Mouse (Mus musculus): Measurements from ENCODE around the gene Rere.
A peak's percentile ranks its signal among the peaks of the same experiment; 100 is the strongest.

Rere gene

DNA sequence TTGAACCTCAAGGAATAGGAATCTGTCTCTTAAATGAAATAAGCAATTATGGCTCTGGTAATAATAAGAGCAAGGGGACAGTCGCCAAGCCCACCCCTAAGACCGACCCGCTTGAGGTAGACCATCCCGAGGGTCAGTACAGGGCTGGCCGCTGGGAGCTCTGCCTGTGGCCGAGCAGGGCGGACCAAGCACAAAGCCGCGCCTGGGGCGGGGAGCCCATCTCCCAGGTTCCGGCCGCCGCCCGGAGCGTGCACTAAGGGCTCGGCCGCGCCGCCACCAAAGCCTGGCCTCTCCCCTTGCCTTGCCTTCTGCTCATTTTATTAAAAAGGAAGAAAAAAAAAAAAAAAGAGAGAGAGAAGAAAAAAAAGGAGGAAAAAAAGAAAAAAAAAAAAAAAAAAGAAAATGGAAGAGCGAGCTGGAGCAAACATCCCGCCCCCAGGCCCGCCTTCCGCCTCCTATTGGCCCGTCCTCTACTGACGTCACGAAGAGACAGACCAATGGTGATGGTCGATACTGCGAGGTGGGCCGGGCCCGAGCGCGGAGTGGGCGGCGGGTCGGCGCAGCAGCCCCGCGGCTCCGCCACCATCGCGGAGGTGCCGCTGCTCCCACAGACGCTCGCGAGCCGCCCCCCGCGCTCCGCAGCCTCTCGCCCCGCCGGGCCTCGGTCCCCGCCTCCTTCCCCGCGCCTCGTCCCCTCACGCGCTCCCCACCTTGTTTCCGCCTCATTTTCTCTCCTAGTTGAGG lies at the start of gene Rere:
TSS of gene Rere (plus strand) at position 629 of the 744 bp plus-strand sequence.
- peak; percentile 99 for DNase-seq

DNA sequence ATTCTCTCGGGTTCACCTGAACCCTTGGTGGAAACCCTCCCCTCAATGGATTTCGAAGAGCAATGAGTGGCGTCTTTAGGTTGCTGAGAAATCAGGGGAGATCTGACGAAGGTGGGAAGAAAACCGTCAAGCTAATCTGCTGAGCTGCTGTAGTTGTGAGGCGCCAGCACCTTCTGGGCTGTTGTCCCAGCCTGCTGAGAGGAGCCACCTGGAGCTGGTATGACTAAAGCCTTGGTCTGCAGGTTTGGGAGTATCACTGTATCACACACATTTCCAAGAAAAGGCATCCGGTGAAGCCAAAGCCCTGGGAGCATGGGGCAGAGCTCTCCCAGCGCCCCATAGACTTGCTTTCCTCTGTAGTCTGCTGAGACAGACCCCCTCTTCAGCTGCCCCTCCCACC lies 49.6 kb upstream of the Rere start:
- no peak for DNase-seq

DNA sequence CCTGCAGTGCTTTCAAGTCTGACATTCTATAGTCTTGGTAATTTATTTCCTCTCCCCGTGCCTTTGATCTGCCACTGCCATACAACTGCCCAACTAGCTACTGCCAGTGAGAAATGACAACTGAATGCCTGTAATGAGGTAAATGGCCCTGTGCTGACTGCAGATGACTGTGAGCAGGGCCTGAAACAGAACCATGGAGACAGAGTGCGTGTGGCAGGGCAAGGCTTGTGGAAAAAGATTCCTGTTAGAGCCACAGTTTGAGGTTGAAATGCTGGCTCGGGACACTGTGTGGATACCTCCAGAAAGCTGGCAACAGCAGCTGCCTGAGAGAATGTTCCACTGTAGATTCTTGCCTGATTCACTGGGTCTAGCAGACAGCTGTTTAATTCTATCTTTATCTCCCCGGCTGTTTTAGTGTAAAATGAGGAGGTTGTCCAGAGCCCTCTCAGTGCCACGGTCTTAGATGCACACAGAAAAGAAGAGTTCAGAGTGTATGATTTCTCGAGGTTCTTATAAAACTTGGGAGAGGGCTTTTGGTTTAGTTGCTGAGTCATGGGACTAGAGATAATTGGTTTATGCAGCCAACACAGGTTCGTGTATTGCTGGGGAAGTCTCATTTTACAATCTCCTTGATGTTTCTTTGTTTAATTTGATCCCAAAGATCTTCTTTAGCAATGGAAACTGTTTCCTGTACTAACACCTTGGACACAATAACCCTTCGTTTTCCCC lies 46.7 kb upstream of the Rere start:
- DNase-seq = no peak

DNA sequence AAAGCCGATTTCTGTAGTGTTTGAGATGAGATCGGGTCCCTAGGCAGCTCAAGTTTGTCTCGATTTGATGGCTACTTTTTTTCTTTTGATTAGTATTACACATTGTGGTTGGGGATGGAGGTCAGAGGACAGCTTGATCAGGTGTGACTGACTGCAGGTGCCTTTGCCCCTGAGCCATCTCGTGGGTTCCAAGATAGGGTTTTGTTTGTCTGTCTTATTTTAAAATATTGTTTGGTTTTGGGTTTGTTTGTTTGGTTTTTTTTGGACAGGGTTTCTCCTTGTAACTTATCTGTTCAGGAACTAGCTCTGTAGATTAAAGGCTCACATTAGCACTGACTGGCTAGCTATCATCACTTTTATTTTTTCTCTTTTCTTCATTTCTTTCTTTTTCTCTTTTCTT lies 45.9 kb upstream of the Rere start:
- no peak for DNase-seq

DNA sequence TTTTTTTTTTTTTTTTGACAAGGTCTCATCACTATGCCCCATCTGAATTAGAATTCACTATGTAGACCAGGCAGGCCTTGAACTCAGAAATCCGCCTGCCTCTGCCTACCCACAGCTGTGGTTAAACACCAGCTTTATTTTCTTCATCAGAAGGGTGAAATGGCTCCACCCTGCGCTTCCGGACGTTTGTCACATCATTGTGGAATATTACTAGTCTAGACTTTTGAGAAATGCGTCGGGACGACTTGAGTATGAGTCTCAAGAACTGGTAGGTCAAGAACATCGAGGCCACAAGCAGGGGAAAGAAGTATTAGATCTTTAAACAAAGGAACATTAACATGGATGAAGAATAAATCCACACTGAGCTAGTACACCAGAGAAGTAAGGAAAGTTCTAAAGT lies 45.4 kb upstream of the Rere start:
- peak in 1 of 2 experiments; percentile 9 for DNase-seq

DNA sequence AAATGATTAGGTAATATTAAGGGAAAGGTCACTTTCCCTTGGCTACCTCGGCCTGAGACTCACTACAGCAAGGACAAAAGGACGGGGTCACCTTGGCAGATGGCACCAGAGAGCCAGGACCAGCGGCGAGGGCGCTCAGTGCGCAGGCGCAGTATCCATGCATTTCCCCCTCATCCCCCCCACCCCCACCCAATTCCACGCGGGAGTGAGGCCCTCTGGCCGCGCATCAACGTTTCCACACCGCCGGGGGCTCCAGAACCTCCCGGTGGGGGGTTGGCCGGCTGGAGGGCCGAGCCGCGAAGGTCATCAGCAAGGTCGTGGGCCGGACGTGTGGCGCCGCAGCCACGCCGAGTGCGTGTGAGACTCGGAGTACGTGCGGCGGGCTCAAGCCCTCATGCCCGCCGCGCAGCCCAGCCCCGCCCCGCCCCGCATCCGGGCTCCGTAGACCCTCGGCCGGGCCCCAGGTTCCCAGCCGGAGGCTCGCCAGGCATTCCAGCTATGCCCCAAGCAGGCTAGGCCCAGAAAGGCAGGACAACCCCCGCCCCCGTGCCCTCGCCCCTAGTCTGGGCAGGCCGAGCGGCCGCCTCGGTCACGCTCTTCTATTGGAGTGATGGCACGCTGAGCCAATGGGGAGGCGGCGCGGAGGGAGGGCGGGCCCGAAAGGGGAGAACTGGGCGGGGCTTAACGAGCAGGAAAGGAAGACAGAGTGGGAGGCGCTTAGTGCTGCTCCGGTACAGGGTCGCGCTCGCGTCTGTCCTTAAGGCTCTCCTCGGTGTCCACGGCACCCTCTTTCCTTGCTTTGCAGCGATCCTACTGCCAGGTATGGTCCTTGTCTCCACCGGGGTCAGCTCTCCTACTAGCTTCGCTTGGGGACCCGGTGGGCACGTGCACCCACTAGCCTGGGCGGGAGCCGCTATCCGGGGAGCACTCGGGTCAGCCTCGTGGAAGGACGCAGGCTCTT lies 44.6 kb upstream of the Rere start, which contains the start of gene Eno1:
TSS of gene Eno1 (plus strand) at position 201 of the 961 bp plus-strand sequence.
- peak; percentile 95 to 96 for DNase-seq

DNA sequence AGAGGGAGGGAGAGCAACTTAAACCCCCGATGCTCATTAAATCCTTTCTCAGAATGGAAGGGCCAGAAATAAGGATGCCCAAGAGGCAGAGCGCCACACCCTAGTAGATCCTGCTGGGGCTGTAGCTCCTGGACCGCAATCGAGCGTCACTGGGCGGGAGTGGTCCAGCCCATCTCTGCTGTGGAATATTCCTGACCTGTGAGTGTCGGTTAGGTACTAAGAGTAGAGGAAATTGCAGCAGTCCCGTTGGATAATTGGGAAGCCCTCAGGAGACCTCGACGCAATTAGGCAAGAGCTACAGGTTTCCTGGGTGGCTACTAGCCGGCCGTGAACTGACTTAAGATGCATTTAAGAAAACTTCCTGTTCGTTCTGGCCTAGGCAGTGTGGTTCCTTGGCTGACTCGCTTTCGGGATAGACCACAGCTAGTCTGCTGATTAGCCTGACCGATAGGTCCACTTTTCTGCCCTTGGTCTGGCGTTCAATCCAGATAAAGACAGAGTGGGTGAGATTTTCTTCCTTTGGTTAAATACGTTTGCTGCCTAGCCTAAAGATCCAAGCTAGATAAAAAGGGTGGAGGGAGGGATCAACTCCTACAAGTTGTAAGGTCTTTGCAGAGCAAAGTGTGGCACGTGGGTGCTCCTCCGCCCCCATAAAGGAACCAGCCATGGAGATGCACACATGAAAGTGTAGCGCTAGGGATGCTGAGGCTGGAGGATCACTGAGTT lies 43.6 kb upstream of the Rere start:
- DNase-seq = peak in 1 of 2 experiments; percentile 15

DNA sequence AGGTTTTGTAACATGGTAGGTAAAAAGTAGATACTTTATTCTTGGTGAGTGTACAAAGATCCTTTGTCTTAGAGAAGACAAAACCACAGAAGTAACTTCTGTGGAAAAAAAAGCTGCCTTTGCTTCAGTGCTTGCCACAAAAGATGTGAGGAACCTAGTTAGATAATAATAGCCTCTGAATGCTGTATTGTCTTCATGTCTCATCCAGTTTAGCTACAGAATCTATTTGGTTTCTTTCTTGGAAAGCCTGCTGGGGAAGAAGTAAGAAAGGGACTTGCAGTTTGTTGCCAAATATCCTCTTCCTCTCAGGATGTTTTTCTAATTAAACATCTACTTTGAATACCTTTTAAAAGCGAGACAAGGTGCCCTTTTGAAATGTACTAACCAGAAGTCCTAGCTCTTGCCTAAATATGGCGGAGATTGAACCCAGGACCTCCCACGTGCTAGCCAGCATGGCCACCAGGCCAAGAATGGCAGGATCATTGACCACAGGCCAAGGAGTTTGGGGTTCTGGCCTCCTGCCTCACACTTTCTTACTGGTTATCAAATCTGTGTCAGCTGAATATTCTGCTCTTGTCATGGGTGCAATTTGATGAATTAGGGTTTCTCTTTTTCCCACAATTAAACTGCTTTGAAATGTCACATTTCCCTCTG lies 42.9 kb upstream of the Rere start:
- DNase-seq = no peak

DNA sequence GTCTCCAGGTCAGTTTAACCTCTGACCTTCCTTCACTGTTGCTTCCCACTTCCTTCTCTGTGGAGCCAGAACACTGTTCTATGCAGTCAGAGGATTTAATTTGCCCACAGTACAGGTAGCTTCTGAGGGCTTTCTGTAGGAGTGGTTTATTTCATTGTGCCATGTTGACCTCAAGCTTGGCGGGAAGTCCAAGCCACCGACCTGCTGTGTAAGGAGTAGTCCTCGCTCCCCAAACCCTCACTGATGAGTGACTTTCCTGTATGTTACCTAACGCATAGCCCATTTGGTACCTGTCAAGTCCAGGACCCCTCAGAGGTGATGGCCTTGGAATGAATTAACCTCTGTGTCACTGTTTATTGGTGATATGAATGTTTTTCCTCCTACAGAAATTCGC lies 42.4 kb upstream of the Rere start:
- no peak for DNase-seq

DNA sequence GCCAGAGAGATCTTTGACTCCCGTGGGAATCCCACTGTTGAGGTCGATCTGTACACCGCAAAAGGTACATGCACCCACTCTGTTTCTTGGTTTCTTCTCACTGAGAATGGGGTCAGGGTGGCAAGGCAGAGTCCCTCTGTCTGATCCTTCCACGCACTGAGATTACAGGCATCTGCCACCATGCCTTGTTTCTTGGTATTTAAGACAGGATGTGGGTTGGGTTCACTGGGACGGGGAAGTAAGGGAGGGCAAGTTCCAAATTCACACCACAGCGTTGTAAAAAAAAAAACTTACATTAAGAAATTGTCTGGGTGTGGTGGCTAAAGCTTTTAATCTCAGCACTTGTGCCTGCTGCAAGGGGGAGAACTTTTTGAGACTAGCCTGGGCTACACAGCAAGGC lies 41.9 kb upstream of the Rere start:
- DNase-seq = peak; percentile 14 to 19

DNA sequence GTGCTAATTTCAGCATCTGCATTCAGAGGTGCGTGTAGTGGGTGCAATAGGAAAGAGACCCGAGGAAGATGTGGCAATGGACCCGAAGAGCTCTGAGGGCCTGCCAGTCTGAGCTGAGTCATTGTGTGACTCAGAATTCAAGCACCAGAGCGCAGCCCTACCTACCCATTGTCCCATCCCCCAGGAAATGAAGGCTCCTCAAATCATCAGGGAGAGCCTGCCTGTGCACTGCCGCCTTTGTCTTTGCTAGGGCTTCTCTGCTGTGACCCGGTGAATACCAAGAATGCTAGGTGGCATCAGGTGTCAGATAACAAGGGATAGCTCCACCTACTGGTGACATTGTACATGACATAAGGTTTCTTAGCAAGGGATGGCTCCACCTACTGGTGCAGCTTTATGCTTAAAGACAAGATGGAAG lies 41.5 kb upstream of the Rere start:
- DNase-seq = peak; percentile 85 to 90

DNA sequence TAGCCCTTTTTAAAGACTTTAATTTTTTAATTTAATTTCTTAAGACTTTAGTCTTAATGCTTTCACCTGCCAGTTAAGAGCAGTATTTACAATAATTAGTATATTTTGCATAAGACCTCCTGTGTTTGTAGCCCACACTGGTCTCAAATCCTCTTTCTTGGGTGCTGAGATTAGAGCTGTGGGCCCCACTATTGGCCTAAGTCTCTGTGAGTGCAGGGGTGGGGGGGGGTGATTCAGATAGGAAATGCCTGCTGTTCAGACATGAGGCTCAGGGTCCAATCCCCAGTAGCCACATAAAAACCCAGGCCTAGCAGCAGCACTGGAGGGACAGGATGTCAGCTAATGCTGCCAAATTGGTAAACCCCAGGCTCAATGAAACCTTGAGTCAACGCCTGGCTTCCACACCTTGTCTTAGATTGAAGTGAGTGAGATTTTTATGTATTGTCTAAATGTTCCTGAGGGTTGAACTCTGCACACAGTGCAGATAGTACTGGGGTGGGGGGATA lies 41.0 kb upstream of the Rere start:
- DNase-seq = no peak

DNA sequence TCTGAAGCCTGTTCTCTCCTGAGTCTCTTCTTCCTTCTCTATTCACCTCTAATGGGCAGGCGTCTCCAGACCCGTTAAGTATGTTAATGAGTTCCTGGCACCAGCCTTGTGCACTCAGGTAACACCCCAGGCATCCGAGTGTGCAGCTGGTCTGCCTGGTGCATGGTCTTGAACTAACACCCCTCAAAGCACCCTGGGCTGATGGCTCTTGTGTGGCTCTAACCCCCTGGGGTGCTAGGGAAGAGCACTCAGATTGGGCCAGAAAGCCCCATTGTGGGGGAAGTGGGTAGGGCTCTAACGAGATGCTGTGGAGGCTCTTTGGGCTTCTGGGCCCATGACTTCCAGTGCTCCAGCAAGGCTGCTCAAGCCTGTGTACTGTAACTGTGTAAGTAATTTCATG lies 39.7 kb upstream of the Rere start:
- DNase-seq = no peak

DNA sequence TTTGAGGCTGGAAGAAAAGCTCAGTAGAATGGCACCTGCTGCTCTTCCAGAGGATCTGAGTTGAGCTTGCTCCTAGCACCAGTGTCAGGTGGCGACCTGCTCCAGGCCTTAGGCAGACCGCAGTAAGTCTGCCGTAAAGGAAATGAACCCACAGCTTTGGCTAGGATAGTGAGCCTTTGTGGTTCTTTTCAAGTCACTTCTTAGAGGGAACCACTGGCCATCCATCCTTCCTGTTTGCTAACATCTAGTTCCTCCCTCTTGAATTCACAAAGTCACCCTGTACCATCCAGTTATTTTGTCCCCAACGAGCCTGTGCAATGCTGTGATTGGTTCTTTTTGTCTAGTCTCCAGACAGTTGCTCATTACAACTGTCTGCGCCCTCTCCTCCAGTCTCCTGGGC lies 38.7 kb upstream of the Rere start:
- DNase-seq = no peak

DNA sequence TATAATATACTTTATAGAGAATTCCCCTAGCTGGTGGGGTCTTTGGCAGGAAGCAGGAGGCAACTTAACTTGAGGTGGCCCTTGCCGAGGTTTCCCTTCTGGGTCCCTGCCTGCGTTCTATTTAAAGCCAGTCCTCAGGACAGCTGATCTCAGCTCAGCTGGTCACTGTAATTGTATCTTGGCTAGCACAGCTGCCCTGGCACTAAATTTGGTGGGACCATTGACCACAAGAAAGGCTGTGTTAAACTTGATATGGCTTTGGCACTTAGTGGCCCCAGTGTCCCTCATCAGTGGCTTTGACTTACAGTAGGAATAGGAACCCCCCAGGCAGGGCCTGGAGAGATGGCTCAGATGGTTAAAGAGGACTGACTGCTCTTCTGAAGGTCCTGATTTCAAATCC lies 35.6 kb upstream of the Rere start:
- DNase-seq = no peak

DNA sequence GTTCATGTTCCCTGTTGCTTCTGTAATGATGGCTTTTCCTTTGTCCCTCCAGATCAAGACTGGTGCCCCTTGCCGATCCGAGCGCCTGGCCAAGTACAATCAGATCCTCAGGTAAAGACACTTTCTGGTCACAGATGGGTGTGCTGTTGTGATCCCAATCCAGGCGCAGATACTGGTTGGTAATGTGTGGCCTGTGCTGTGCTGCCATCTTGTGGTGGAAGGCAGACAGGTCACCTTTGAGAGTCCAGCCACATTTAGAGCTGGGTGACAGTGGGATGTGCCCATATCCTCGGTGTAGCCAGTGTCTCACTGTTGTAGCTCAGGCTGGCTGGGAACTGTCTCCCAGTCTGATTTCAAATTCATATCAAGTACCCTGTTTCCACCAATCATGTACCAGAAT lies 33.4 kb upstream of the Rere start:
- peak; percentile 70 to 74 for DNase-seq

DNA sequence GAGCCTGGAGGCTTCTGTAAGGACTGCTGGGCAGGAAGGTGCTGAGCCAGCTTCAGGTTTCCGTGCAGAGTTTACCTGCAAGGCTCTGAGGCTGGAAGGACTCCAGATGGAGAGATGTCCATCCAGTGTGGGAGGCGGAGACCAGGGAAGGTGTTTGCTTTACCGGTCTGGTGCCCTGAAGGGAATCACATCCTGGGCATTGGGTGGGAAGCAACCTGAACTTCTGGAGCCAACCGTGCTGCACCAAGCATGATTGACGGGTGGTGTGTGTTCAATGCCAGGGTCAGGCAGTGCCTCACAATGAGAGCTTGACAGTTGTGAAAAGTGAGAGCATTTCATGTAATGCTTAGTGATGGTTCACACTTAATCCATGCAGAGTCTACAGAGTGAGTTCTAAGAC lies 32.5 kb upstream of the Rere start:
- DNase-seq = no peak

DNA sequence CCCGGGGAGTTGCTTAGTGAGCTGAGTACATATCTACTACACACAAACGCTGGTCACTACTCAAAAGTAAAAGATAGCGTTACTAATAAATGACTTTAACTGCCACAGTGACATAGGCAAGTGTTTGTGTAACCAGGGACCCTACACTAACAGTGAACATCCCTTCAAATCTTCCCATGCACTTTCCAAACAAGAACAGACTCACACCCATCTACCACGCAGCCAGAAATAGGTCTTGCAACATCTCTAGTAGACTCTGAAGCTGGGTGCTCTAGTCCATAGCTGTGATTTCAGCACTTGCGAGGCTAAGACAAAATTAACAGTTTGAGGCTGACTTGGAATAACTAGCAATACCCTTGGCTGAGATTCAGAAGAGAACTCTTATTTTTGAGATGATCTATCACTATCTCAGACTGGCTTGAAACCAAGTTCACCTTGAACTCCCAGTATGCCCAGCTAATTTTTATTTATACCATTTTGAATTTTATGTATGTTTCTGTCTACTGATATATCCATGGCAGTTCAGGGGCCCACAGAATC lies 31.6 kb upstream of the Rere start:
- DNase-seq = no peak

DNA sequence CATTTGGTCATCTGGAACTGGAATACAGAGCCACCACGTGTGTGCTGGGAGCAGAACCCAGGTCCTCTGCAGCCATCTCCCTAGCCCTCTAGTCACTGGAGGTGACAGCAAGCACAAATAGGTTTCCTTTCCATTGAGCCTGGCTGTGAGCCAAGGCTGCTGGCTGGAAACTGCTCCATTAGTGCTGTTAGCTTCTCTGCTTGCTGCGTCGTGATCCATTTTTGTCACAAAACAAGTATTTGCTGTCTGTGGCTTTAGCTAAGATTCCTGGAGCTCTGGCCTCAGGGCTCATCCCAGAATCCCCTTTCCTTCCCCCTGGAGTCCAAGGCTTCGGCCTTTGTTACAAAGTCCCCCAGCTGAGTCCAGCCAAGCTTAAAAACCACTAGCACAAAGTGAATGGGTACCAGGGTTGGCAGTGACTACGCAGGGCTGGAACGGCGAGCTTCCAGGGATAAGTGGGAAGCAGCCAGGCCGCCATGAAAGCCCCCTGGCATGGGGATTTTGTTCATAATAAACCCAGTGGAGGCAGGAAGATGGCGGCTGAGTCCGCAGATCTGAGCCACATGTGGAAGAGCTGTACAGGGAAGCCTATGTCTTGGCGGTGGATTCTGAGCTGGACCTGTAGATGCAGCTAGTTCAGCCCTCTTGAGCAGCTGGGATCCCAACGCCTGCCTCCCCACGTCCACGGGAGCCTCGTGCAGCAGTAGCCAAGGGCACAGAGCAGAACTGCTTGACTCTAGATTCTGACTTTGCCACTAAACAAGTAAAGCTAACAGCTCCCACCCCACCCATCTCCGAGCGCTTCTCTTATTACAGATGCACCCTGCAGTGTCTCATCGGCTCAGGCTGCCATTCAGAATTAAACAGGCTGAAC lies 30.7 kb upstream of the Rere start:
- DNase-seq = no peak

DNA sequence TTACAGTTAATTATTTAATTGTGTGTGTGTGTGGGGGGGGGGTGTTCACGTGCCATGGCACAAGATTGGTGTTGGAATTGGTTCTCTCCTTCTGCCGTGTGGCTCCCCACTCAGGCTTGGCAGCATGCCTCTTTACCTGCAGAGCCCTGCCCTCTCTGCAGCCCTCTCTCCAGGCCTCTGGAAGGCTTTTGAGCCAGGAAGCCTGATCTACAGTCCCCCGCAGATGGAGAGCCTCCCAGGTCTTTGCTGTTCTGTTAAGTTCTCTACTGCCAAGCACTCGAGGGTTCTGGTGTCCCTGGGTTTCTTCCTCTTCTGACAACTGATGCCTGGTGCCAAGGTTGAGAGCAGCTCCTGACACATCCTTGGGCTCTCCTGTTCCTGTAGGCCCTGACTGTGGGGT lies 27.0 kb upstream of the Rere start:
- no peak for DNase-seq

Measured in B cell, adult 2 months (primary cell).